ENCODE assay signal across 20 mouse cellular contexts in the genomic region with DNA sequence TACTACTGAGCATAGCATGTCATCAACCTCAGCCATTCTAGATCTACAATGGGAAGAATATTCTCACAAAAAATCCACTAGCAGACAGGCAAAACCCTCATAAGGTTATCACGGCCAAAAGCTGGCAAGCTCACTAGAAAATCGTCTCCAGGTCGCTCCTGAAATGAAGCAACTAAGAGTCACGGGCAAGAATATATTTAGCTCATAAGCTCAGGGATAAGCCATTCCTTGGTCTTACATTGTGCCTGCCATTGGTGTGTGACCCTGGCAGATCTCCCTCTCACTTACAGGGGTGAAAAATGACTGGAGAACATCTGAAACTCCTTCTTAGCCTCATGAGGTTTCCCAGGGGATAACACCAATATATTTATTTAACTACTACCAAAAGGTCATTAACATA. TPM values are rescaled to one million over a fixed set of nuclear protein-coding genes. Genes with fewer than 3 reads are reported as not detected.
A peak's percentile ranks its signal among the peaks of the same experiment; 100 is the strongest.
DNase-seq lines count a peak whose midpoint lies in the region; ATAC-seq lines count a peak whose summit lies in the region.
"Had no signal": no experiment of that assay in that cellular context is flagged by ENCODE, and none has a peak within 500 bp of the region (broad histone marks: within the 10 kb centered on the region; RNA-seq: fewer than 3 reads in every experiment).

No protein-coding gene starts in this region.

- no peaks in the 10 kb centered on the region for H3K36me3 ChIP-seq in heart, embryonic 10.5 days
- no peaks in the 10 kb centered on the region for H3K36me3 ChIP-seq in lung, embryonic 16.5 days (ENCODE audit: control insufficient read depth, insufficient read depth, low read length)
- no peaks in the 10 kb centered on the region for H3K36me3 ChIP-seq in macrophage (ENCODE audit: inconsistent target)
- H3K36me3 ChIP-seq: G1E; limb, embryonic 12.5 days; liver, embryonic 15.5 days; midbrain, embryonic 13.5 days; neural tube, embryonic 15.5 days had no signal

- H3K4me1 ChIP-seq in heart, embryonic 10.5 days: no peaks in the 10 kb centered on the region
- peaks cover 4% of the 10 kb centered on the region for H3K4me1 ChIP-seq in lung, embryonic 16.5 days (replicated peaks; ENCODE audit: control insufficient read depth, insufficient read depth, low read length)
- peaks cover 10% of the 10 kb centered on the region for H3K4me1 ChIP-seq in brown adipose tissue, adult 24 weeks (ENCODE audit: control insufficient read depth, insufficient read depth, insufficient read length, low read length)
- H3K4me1 ChIP-seq: limb, embryonic 12.5 days; liver, embryonic 15.5 days; midbrain, embryonic 13.5 days; neural tube, embryonic 15.5 days had no signal

- H3K9ac ChIP-seq in lung, embryonic 16.5 days (ENCODE audit: low read length): no peak overlapping the region
- H3K9ac ChIP-seq: hindbrain, embryonic 14.5 days; limb, embryonic 12.5 days; liver, embryonic 15.5 days; midbrain, embryonic 13.5 days; neural tube, embryonic 15.5 days had no signal

- peak; percentile 60 to 70 for DNase-seq in heart, adult 18-20 months
- no peak for DNase-seq in heart, embryonic 10.5 days (ENCODE audit: low spot score)
- DNase-seq in lung, postnatal 10 days: no peak
- no peak for DNase-seq in right cerebral cortex, postnatal 10 days (ENCODE audit: low spot score in 2 of 2)
- DNase-seq: cerebellum, adult 2 months; thymus, postnatal 4 days had no signal

- peaks cover 85% of the 10 kb centered on the region for H3K79me2 ChIP-seq in macrophage (ENCODE audit: inconsistent target)

- 74% methylated on average over 4 of the region's 4 CpGs for WGBS in heart, embryonic 10.5 days
- WGBS in lung, embryonic 16.5 days: 69% methylated on average over 4 of the region's 4 CpGs
- 95% methylated on average over 4 of the region's 4 CpGs for WGBS in macrophage (ENCODE audit: missing documents)

- H3K4me3 ChIP-seq in heart, embryonic 10.5 days: no peak overlapping the region
- no peak overlapping the region for H3K4me3 ChIP-seq in lung, embryonic 16.5 days (ENCODE audit: low read length)
- peak overlapping the region; percentile 33 for H3K4me3 ChIP-seq in brown adipose tissue, adult 24 weeks (ENCODE audit: insufficient read depth, low read depth, low read length)
- no peak overlapping the region for H3K4me3 ChIP-seq in macrophage (ENCODE audit: inconsistent target)
- H3K4me3 ChIP-seq: erythroblast, embryonic 14.5 days; limb, embryonic 12.5 days; liver, embryonic 15.5 days; midbrain, embryonic 13.5 days; myocyte; neural tube, embryonic 15.5 days had no signal

- no peaks in the 10 kb centered on the region for H3K27me3 ChIP-seq in heart, embryonic 10.5 days (ENCODE audit: insufficient read depth, poor library complexity, severe bottlenecking)
- H3K27me3 ChIP-seq in lung, embryonic 16.5 days (ENCODE audit: control insufficient read depth, insufficient read depth, low read depth, low read length): no peaks in the 10 kb centered on the region
- H3K27me3 ChIP-seq: limb, embryonic 12.5 days; liver, embryonic 15.5 days; midbrain, embryonic 13.5 days; neural tube, embryonic 15.5 days had no signal

- H3K4me2 ChIP-seq in lung, embryonic 16.5 days (ENCODE audit: low read depth, low read length): no peak overlapping the region
- H3K4me2 ChIP-seq: hindbrain, embryonic 14.5 days; limb, embryonic 12.5 days; liver, embryonic 15.5 days; midbrain, embryonic 13.5 days; neural tube, embryonic 15.5 days had no signal

- H3K9me3 ChIP-seq in heart, embryonic 10.5 days: no peaks in the 10 kb centered on the region
- no peaks in the 10 kb centered on the region for H3K9me3 ChIP-seq in lung, embryonic 16.5 days (ENCODE audit: control insufficient read depth, low read length)
- H3K9me3 ChIP-seq: G1E; limb, embryonic 12.5 days; liver, embryonic 15.5 days; midbrain, embryonic 13.5 days; neural tube, embryonic 15.5 days had no signal

- no peak overlapping the region for H3K27ac ChIP-seq in heart, embryonic 10.5 days
- H3K27ac ChIP-seq in lung, embryonic 16.5 days (ENCODE audit: low read length): peak overlapping the region; percentile 63
- peak overlapping the region; percentile 97 for H3K27ac ChIP-seq in brown adipose tissue, adult 24 weeks (replicated peaks; ENCODE audit: low read depth, low read length)
- H3K27ac ChIP-seq in macrophage: peak overlapping the region; percentile 60
- H3K27ac ChIP-seq: hindbrain, embryonic 14.5 days; limb, embryonic 12.5 days; liver, embryonic 15.5 days; midbrain, embryonic 13.5 days; neural tube, embryonic 15.5 days had no signal

- ATAC-seq in lung, embryonic 16.5 days (ENCODE audit: low read depth): no peak
- ATAC-seq: forebrain, embryonic 14.5 days; intestine, embryonic 16.5 days; midbrain, embryonic 13.5 days had no signal

RNA-seq across cellular contexts. Expression of gene Cd36, which starts 52.2 kb away (rescaled TPM):
- 1,000 to 10,000 TPM; 1,692 to 1,930 TPM for total RNA-seq in heart, adult 18-20 months (2021)
- polyA plus RNA-seq in heart, embryonic 10.5 days (2016; fragmentation: Nextera tagmentation; extraction: Ambion mirVana): 19.3 and 33.8 TPM in 2 replicates
- polyA plus RNA-seq in lung, embryonic 16.5 days (2015; fragmentation: Nextera tagmentation; extraction: Ambion mirVana): 40.7 and 53.8 TPM in 2 replicates
- 1,463 and 1,631 TPM in 2 replicates for polyA plus RNA-seq in brown adipose tissue, adult 24 weeks (2012; ENCODE audit: insufficient read depth, insufficient read length, missing spikeins)
- 100 to 1,000 TPM in 8 of 26 experiments, 10 to 100 TPM in 17, 1 to 10 TPM in 1; 9.6 to 358 (median 52.5) TPM for total RNA-seq in macrophage (2018; cell fraction: chromatin; rRNA removed)
- total RNA-seq in macrophage (2018; cell fraction: cytosol; rRNA removed): 100 to 1,000 TPM in 25 of 26 experiments, 10 to 100 TPM in 1; 65.8 to 754 (median 283) TPM
- 1,000 to 10,000 TPM in 1 of 26 experiments, 100 to 1,000 TPM in 15, 10 to 100 TPM in 10; 47.4 to 1,012 (median 148) TPM for total RNA-seq in macrophage (2018; cell fraction: nucleus; rRNA removed)
- 128 to 1,439 TPM (median 932 TPM) in 3 replicates for polyA plus RNA-seq in macrophage (2018)
- total RNA-seq: granulocyte monocyte progenitor cell, adult 5-6 weeks had no signal
- polyA plus RNA-seq: G1E had no signal

Comparison
In these comparisons a context has a peak if more than half of its experiments do, and no peak if none do; other contexts are left out.
1. DNase-seq: peak in heart, adult 18-20 months (2 of 2); none in heart, embryonic 10.5 days (single experiment), lung, postnatal 10 days (single experiment) and right cerebral cortex, postnatal 10 days (0 of 2).